Mouse (Mus musculus) central nervous system, embryonic 18 days (tissue): Measurements from ENCODE around the gene Glud1. TPM values are rescaled to one million over a fixed set of nuclear protein-coding genes. Genes with fewer than 3 reads are reported as not detected.

Source experiments
- polyA plus RNA-seq: library from polyadenylated mRNA; depleted of rRNA; stranded (reverse); fragments of >200 nt; gene quantifications from 2 replicates; pipeline ENCODE4 v1.2.3, GENCODE M21; 2012; rRNA removed

Gene Glud1
- polyA plus RNA-seq = 115 and 123 TPM in 2 replicates

GRCm38 (mm10) chr14:34310234-34310965, at the start of gene Glud1, which contains the start of gene Shld2:
Gene Glud1, plus strand, starts transcription at chr14:34310727.
Gene Shld2, minus strand, starts transcription at chr14:34310493.

DNA sequence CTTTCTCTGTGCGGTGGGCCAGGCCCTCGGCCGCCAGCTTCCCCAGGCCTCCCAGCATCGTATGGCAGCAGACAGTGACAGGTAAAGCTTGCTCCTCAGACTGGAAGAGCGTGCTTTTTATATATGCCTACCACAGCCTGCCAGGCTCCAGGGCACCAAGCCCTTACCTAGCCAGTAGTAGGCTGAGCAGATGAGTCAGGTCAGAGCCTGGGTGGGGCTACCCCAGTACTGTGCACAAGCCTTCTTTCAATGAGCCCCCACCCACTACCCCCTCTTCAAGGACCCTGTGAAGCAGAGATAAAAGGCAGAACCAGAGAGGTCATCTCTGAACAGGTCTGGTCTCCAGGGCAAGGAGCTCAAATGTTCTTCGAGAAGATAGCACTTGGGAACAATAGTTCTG, 44.8 kb downstream of the Glud1 start, which contains the start of gene Fam25c:
TSS of gene Fam25c (minus strand) at position 133 of the 400 bp plus-strand sequence.

DNA sequence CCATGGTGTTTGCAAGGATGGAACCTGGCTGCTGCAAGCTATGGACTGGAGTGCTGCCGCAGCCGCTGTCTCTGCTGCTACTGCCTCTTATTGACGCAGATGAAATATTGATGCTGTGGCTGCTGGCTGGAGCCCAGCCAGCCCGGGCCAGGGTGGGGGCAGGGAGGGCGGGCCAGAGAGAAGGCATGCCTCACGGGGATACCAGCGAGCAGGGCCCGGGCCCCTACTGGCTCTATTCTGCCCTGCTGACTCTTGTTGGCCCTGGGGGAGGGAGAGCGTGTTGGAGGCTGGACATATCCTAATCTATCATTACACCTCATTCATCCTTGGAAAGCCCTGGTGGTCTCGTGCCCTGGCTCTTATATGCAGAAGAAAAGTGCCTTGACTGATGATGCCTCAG, 64.0 kb downstream of the Glud1 start, which contains the start of gene Sncg:
TSS of gene Sncg (minus strand) at position 213 of the 400 bp plus-strand sequence.

GRCm38 (mm10) chr14:34375415-34375904, 64.9 kb downstream of the Glud1 start, which contains the start of gene Mmrn2:
Gene Mmrn2, plus strand, starts transcription at chr14:34375465.

Other genes with a start within 250 kb of the Glud1 start
- gene Anxa8, start 224.7 kb upstream of the Glud1 start, polyA plus RNA-seq = 0.49 and 2.5 TPM in 2 replicates
- not detected in 2 replicates for gene A630023A22Rik, start 208.0 kb upstream of the Glud1 start, polyA plus RNA-seq
- 0.16 and 0.18 TPM in 2 replicates for gene Npy4r, start 158.2 kb upstream of the Glud1 start, polyA plus RNA-seq
- gene Gprin2, start 109.1 kb upstream of the Glud1 start, polyA plus RNA-seq = 10.1 and 10.9 TPM in 2 replicates
- 1.1 and 1.2 TPM in 2 replicates for gene Syt15, start 91.1 kb upstream of the Glud1 start, polyA plus RNA-seq
- 3.8 and 3.9 TPM in 2 replicates for gene Shld2, start 234 bp upstream of the Glud1 start, polyA plus RNA-seq
- gene Fam25c, start 44.7 kb downstream of the Glud1 start, polyA plus RNA-seq = not detected in 2 replicates
- 16.6 and 77.0 TPM in 2 replicates for gene Sncg, start 64.1 kb downstream of the Glud1 start, polyA plus RNA-seq
- 1.3 and 1.5 TPM in 2 replicates for gene Mmrn2, start 64.7 kb downstream of the Glud1 start, polyA plus RNA-seq
- 17.9 and 20.0 TPM in 2 replicates for gene Bmpr1a, start 192.6 kb downstream of the Glud1 start, polyA plus RNA-seq
- gene 9230112D13Rik, start 212.1 kb downstream of the Glud1 start, polyA plus RNA-seq = 0.10 TPM in 1 of 2 replicates, not detected in the other